Mouse (Mus musculus): ENCODE results near the gene Cd3e. TPM values are rescaled to one million over a fixed set of nuclear protein-coding genes. Genes with fewer than 3 reads are reported as not detected.

Gene Cd3e
- polyA plus RNA-seq, 1 experiment from 2014 or later, result not detected

GRCm38 (mm10) chr9:44983001-44983400 lies 26.4 kb downstream of the Cd3e start:
- WGBS, result 88% methylated on average over 2 of the region's 2 CpGs
- no peak for ATAC-seq (replicated peaks; ENCODE audit: insufficient number of reproducible peaks, low FRiP score, low TSS enrichment, low read depth)
- DNase-seq (ENCODE audit: low spot score), result no peak
- H3K27ac ChIP-seq (replicated peaks; ENCODE audit: low read depth, low read length), result no peak overlapping the region
- no peaks in the 10 kb centered on the region for H3K27me3 ChIP-seq (ENCODE audit: control insufficient read depth, insufficient read depth, low read length)
- no peak overlapping the region for H3K4me2 ChIP-seq (ENCODE audit: low read depth, low read length)
- H3K9ac ChIP-seq (replicated peaks; ENCODE audit: low read length), result no peak overlapping the region
- H3K4me1 ChIP-seq (ENCODE audit: control insufficient read depth, insufficient read depth, low read length), result no peaks in the 10 kb centered on the region
- no peaks in the 10 kb centered on the region for H3K9me3 ChIP-seq (replicated peaks; ENCODE audit: control insufficient read depth, low read length)
- no peak overlapping the region for H3K4me3 ChIP-seq (ENCODE audit: low read depth, low read length)
- H3K36me3 ChIP-seq (replicated peaks; ENCODE audit: control insufficient read depth, insufficient read depth, low read depth, low read length), result no peaks in the 10 kb centered on the region

GRCm38 (mm10) chr9:44982531-44982930 lies 26.9 kb downstream of the Cd3e start:
- no peaks in the 10 kb centered on the region for H3K4me1 ChIP-seq (ENCODE audit: control insufficient read depth, insufficient read depth, low read length)
- H3K27me3 ChIP-seq (ENCODE audit: control insufficient read depth, insufficient read depth, low read length), result no peaks in the 10 kb centered on the region
- no peak overlapping the region for H3K9ac ChIP-seq (replicated peaks; ENCODE audit: low read length)
- ATAC-seq (replicated peaks; ENCODE audit: insufficient number of reproducible peaks, low FRiP score, low TSS enrichment, low read depth) (no peak), DNase-seq (ENCODE audit: low spot score) (no peak)
- H3K4me2 ChIP-seq (ENCODE audit: low read depth, low read length), result no peak overlapping the region
- no peaks in the 10 kb centered on the region for H3K9me3 ChIP-seq (replicated peaks; ENCODE audit: control insufficient read depth, low read length)
- no peak overlapping the region for H3K4me3 ChIP-seq (ENCODE audit: low read depth, low read length)
- no peaks in the 10 kb centered on the region for H3K36me3 ChIP-seq (replicated peaks; ENCODE audit: control insufficient read depth, insufficient read depth, low read depth, low read length)
- no peak overlapping the region for H3K27ac ChIP-seq (replicated peaks; ENCODE audit: low read depth, low read length)
- 88% methylated on average over 3 of the region's 3 CpGs for WGBS

GRCm38 (mm10) chr9:44982081-44982480 lies 27.3 kb downstream of the Cd3e start:
- Histone ChIP-seq H3K27ac (replicated peaks; ENCODE audit: low read depth, low read length) (no peak overlapping the region), H3K4me2 (ENCODE audit: low read depth, low read length) (no peak overlapping the region), H3K36me3 (replicated peaks; ENCODE audit: control insufficient read depth, insufficient read depth, low read depth, low read length) (no peaks in the 10 kb centered on the region), H3K27me3 (ENCODE audit: control insufficient read depth, insufficient read depth, low read length) (no peaks in the 10 kb centered on the region), H3K4me3 (ENCODE audit: low read depth, low read length) (no peak overlapping the region), H3K4me1 (ENCODE audit: control insufficient read depth, insufficient read depth, low read length) (no peaks in the 10 kb centered on the region), H3K9me3 (replicated peaks; ENCODE audit: control insufficient read depth, low read length) (no peaks in the 10 kb centered on the region), H3K9ac (replicated peaks; ENCODE audit: low read length) (no peak overlapping the region)
- ATAC-seq (replicated peaks; ENCODE audit: insufficient number of reproducible peaks, low FRiP score, low TSS enrichment, low read depth) (no peak), DNase-seq (ENCODE audit: low spot score) (no peak)
- 89% methylated on average over 8 of the region's 8 CpGs for WGBS

DNA sequence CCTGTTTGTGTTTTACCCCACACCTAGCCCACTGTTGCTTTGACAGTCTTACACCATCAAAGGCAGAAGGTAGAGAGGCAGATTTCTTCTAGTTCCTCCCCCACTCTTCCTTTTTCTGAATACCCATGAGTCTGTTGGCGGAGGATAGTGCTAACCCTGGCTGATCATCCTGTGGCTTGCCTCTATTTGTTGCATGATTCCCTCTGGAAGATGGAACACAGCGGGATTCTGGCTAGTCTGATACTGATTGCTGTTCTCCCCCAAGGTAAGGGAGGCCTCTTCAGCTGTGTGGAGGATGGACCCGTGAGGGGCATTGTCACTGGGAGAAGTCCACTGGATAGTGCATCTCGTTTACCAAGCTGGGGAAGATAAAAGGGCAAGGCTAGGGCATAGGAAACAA lies 27.8 kb downstream of the Cd3e start, which contains the start of gene Cd3d:
Gene Cd3d (plus strand): TSS at position 111 of the 400 bp plus-strand sequence.
- ATAC-seq (replicated peaks; ENCODE audit: insufficient number of reproducible peaks, low FRiP score, low TSS enrichment, low read depth) (no peak), DNase-seq (ENCODE audit: low spot score) (no peak)
- H3K4me1 ChIP-seq (ENCODE audit: control insufficient read depth, insufficient read depth, low read length), result no peaks in the 10 kb centered on the region
- no peaks in the 10 kb centered on the region for H3K27me3 ChIP-seq (ENCODE audit: control insufficient read depth, insufficient read depth, low read length)
- no peak within 1 kb of the TSS for H3K4me3 ChIP-seq (ENCODE audit: low read depth, low read length)
- no peak within 1 kb of the TSS for H3K4me2 ChIP-seq (ENCODE audit: low read depth, low read length)
- H3K9ac ChIP-seq (replicated peaks; ENCODE audit: low read length), result no peak within 1 kb of the TSS
- H3K27ac ChIP-seq (replicated peaks; ENCODE audit: low read depth, low read length), result no peak within 1 kb of the TSS
- no peaks in the 10 kb centered on the region for H3K9me3 ChIP-seq (replicated peaks; ENCODE audit: control insufficient read depth, low read length)
- 81% methylated on average over 4 of the region's 4 CpGs for WGBS
- no peaks in the 10 kb centered on the region for H3K36me3 ChIP-seq (replicated peaks; ENCODE audit: control insufficient read depth, insufficient read depth, low read depth, low read length)

GRCm38 (mm10) chr9:44981104-44981503 lies 28.3 kb downstream of the Cd3e start:
- no peaks in the 10 kb centered on the region for H3K27me3 ChIP-seq (ENCODE audit: control insufficient read depth, insufficient read depth, low read length)
- no peaks in the 10 kb centered on the region for H3K9me3 ChIP-seq (replicated peaks; ENCODE audit: control insufficient read depth, low read length)
- WGBS, result 87% methylated on average over 2 of the region's 2 CpGs
- H3K27ac ChIP-seq (replicated peaks; ENCODE audit: low read depth, low read length), result no peak overlapping the region
- ATAC-seq (replicated peaks; ENCODE audit: insufficient number of reproducible peaks, low FRiP score, low TSS enrichment, low read depth) (no peak), DNase-seq (ENCODE audit: low spot score) (no peak)
- H3K4me2 ChIP-seq (ENCODE audit: low read depth, low read length), result no peak overlapping the region
- H3K9ac ChIP-seq (replicated peaks; ENCODE audit: low read length), result no peak overlapping the region
- H3K4me1 ChIP-seq (ENCODE audit: control insufficient read depth, insufficient read depth, low read length), result no peaks in the 10 kb centered on the region
- H3K36me3 ChIP-seq (replicated peaks; ENCODE audit: control insufficient read depth, insufficient read depth, low read depth, low read length), result no peaks in the 10 kb centered on the region
- no peak overlapping the region for H3K4me3 ChIP-seq (ENCODE audit: low read depth, low read length)

- no peak for DNase-seq (ENCODE audit: low spot score)
- Histone ChIP-seq H3K9ac (replicated peaks; ENCODE audit: low read length) (no peak within 1 kb of the TSS), H3K4me2 (ENCODE audit: low read depth, low read length) (no peak within 1 kb of the TSS), H3K36me3 (replicated peaks; ENCODE audit: control insufficient read depth, insufficient read depth, low read depth, low read length) (no peaks in the 10 kb centered on the region), H3K4me1 (ENCODE audit: control insufficient read depth, insufficient read depth, low read length) (no peaks in the 10 kb centered on the region), H3K27me3 (ENCODE audit: control insufficient read depth, insufficient read depth, low read length) (no peaks in the 10 kb centered on the region), H3K4me3 (ENCODE audit: low read depth, low read length) (no peak within 1 kb of the TSS), H3K27ac (replicated peaks; ENCODE audit: low read depth, low read length) (no peak within 1 kb of the TSS), H3K9me3 (replicated peaks; ENCODE audit: control insufficient read depth, low read length) (no peaks in the 10 kb centered on the region)
- WGBS, result 68% methylated on average over 3 of the region's 3 CpGs
- no peak for ATAC-seq (replicated peaks; ENCODE audit: insufficient number of reproducible peaks, low FRiP score, low TSS enrichment, low read depth)
These were observed 29.2 kb downstream of the Cd3e start, which contains the start of gene Cd3g for GRCm38 (mm10) chr9:44980242-44980641. Cd3g (minus strand) TSS chr9:44980431.

- H3K4me1 ChIP-seq (ENCODE audit: control insufficient read depth, insufficient read depth, low read length), result no peaks in the 10 kb centered on the region
- DNase-seq (ENCODE audit: low spot score) (no peak), ATAC-seq (replicated peaks; ENCODE audit: insufficient number of reproducible peaks, low FRiP score, low TSS enrichment, low read depth) (no peak)
- H3K36me3 ChIP-seq (replicated peaks; ENCODE audit: control insufficient read depth, insufficient read depth, low read depth, low read length), result no peaks in the 10 kb centered on the region
- no peak overlapping the region for H3K4me3 ChIP-seq (ENCODE audit: low read depth, low read length)
- 76% methylated on average over 7 of the region's 7 CpGs for WGBS
- H3K27ac ChIP-seq (replicated peaks; ENCODE audit: low read depth, low read length), result no peak overlapping the region
- H3K4me2 ChIP-seq (ENCODE audit: low read depth, low read length), result no peak overlapping the region
- H3K9me3 ChIP-seq (replicated peaks; ENCODE audit: control insufficient read depth, low read length), result no peaks in the 10 kb centered on the region
- no peaks in the 10 kb centered on the region for H3K27me3 ChIP-seq (ENCODE audit: control insufficient read depth, insufficient read depth, low read length)
- H3K9ac ChIP-seq (replicated peaks; ENCODE audit: low read length), result no peak overlapping the region
These were observed 29.6 kb downstream of the Cd3e start for GRCm38 (mm10) chr9:44979806-44980205.

GRCm38 (mm10) chr9:44977813-44978212 lies 31.6 kb downstream of the Cd3e start:
- Histone ChIP-seq H3K4me3 (ENCODE audit: low read depth, low read length) (no peak overlapping the region), H3K4me1 (ENCODE audit: control insufficient read depth, insufficient read depth, low read length) (no peaks in the 10 kb centered on the region), H3K4me2 (ENCODE audit: low read depth, low read length) (no peak overlapping the region), H3K36me3 (replicated peaks; ENCODE audit: control insufficient read depth, insufficient read depth, low read depth, low read length) (no peaks in the 10 kb centered on the region), H3K27me3 (ENCODE audit: control insufficient read depth, insufficient read depth, low read length) (no peaks in the 10 kb centered on the region), H3K9me3 (replicated peaks; ENCODE audit: control insufficient read depth, low read length) (no peaks in the 10 kb centered on the region), H3K9ac (replicated peaks; ENCODE audit: low read length) (no peak overlapping the region), H3K27ac (replicated peaks; ENCODE audit: low read depth, low read length) (no peak overlapping the region)
- no peak for DNase-seq (ENCODE audit: low spot score)
- no peak for ATAC-seq (replicated peaks; ENCODE audit: insufficient number of reproducible peaks, low FRiP score, low TSS enrichment, low read depth)
- 72% methylated on average over 6 of the region's 6 CpGs for WGBS
